Mouse (Mus musculus) activated CD4-positive, CD25-positive, alpha-beta regulatory T cell, adult 4 months (primary cell): ENCODE results near the gene Clec18a. TPM values are rescaled to one million over a fixed set of nuclear protein-coding genes. Genes with fewer than 3 reads are reported as not detected.
A peak's percentile ranks its signal among the peaks of the same experiment; 100 is the strongest.
"Not testable (repeated sequence)": the region's sequence is repeated elsewhere in the genome, so short reads cannot be mapped to it uniquely, and the experiment has no call there.

Source experiments
- ATAC-seq: one replicate; pipeline ENCODE4 v1.8.0; 2017
- polyA plus RNA-seq, 2 experiments: library from polyadenylated mRNA; unstranded; fragments of 100-300 nt; shearing (Covaris generic); gene quantifications; one replicate each; pipeline ENCODE4 v1.2.1; 2017

The Clec18a gene
- polyA plus RNA-seq, 2 experiments from 2014 or later, result not detected

- ATAC-seq, result peak; percentile 97
These were observed 36.0 kb downstream of the Clec18a start, which contains the start of gene Exosc6 for GRCm38 (mm10) chr8:111056158-111056663. Gene Exosc6, plus strand, starts transcription at chr8:111056339.

GRCm38 (mm10) chr8:111055661-111056060, 36.6 kb downstream of the Clec18a start:
- ATAC-seq, result peak; percentile 16

- ATAC-seq, result no peak
These were observed 37.1 kb downstream of the Clec18a start for GRCm38 (mm10) chr8:111055031-111055634.

- ATAC-seq, result no peak
These were observed 38.3 kb downstream of the Clec18a start for GRCm38 (mm10) chr8:111053827-111054518.

- no peak for ATAC-seq
These were observed 43.1 kb downstream of the Clec18a start for GRCm38 (mm10) chr8:111049106-111049505.

DNA sequence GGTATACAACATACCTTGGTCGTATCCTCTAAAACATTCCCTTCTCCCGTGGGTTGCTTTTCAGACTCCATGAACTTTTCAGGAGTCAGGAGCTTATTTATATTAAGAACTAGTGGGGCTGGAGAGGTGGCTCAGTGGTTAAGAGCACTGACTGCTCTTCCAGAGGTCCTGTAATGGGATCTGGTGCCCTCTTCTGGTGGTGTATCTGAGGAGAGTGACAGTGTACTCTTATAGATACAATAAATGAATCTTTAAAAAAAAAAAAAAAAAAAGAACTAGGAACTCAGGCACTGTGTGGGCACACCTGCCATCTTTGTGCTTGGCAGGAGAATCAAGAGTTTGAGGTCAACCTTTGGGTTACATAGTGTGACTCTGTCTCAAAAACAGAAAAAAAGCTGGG, 43.5 kb downstream of the Clec18a start:
- ATAC-seq, result no peak

DNA sequence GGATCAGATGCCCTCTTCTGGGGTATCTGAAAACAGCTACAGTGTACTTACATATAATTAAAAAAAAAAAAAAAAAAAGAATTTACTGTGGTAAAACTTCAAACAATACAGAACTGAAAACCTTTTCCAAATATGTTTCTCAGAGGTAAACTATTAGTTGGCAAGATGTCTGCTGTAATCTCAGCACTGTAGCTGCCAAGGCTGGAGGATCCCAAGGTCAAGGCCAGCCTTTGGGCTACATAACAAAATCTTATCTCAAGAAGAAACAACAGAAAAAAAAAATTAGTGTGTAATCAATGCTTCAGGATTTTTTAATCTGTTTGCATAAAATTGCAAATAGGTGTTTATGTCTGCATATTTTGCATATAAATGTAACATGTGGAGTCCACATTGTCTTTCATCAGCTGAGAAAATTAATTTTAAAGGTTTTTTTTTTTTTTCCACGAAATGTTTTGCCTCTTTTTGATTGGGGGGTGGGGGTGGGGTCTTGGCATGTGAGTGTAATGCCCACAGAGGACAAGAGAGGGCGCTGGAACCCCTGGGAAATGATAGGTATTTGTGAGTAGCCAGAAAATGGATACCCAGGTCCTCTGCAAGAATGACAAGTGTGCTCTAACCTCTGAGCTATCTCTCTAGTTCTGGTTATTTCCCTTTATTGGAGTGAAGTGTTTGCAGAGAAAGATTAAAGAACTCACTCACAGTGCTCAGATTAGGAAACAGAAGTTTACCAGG, 48.1 kb downstream of the Clec18a start:
- peak; percentile 32 for ATAC-seq

DNA sequence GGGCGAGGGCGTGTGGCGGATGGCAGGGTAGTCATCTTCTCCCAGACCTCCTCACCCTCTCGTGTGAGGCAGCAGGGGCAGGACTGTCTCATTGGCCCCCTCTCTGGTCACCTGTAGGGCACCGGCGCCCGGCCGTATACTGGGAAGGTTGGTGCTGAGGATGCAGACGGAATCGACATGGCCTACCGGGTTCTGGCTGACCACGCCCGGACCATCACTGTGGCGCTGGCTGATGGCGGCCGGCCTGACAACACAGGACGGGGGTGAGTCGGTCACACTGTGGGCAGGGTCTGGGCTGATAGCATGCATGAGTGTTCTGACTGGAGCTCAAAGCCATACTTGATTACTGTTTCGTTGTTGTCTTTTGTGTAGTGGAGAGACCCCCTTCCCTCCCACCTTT, 49.7 kb downstream of the Clec18a start:
- no peak for ATAC-seq

- ATAC-seq, result no peak
These were observed 55.6 kb downstream of the Clec18a start for GRCm38 (mm10) chr8:111036591-111036990.

DNA sequence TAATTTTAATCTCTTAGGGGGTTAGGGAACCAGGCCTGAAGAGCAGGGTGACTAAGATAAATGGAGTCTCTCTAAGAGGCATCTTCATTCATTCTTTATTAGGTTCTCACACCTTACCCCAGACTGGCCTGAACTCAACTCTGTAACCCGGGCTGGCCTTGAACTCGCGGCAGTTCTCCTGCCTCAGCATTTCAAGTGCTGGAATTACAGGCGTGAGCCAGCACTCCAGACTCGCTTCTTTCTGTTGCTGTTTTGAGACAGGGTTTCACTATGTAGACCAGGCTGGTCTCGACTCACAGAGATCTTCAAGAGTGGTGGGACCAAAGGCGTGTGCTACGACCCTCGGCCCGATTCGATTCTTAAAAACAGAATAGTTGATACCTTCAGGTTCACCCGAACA, 58.0 kb downstream of the Clec18a start:
- no peak for ATAC-seq

DNA sequence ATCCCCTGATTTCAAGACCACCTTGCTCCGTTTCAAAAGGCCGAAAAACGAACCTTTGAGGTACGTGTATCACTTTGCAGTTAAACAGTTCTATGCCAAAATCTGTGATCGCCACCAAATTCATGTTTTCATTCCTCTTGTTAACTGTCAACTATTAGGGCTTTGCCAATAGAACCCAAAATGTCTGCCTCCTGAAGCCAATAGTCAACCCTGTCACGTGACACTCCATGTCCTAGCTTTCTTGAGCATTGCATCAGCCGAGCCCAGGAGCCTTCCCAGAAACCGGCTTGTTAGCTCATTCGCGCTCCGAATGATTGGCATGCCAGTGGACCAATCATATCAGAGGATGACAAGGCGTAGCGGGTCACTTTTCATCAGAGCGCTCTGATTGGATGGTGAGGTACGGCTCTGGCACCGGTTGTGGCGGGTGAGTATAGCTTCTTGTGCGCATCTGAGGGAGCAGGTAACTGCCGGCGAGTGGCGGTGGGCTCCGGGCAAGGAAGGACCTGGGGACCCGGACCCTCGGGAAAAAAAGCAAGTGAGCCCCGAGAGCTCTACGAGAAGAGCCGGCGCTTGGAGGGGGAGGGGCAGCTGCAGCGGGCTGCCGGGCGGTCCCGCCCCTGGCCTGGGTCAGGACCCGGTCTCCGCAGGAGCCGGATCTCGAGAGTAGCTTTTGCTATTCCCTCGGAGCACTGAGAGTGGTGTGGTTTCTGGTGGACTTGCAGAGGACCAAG, 58.6 kb downstream of the Clec18a start:
- peak; percentile 96 for ATAC-seq

- no peak for ATAC-seq
These were observed 59.3 kb downstream of the Clec18a start, which contains the start of gene Aars for GRCm38 (mm10) chr8:111032916-111033315. Gene Aars, plus strand, starts transcription at chr8:111033144.

- no peak for ATAC-seq
These were observed 60.7 kb downstream of the Clec18a start, which contains the start of gene Ddx19b for GRCm38 (mm10) chr8:111031572-111031971. Gene Ddx19b, minus strand, starts transcription at chr8:111031751.

- peak; percentile 48 for ATAC-seq
These were observed 62.2 kb downstream of the Clec18a start for GRCm38 (mm10) chr8:111030045-111030444.

GRCm38 (mm10) chr8:111029589-111029988, 62.6 kb downstream of the Clec18a start:
- ATAC-seq, result peak; percentile 17

DNA sequence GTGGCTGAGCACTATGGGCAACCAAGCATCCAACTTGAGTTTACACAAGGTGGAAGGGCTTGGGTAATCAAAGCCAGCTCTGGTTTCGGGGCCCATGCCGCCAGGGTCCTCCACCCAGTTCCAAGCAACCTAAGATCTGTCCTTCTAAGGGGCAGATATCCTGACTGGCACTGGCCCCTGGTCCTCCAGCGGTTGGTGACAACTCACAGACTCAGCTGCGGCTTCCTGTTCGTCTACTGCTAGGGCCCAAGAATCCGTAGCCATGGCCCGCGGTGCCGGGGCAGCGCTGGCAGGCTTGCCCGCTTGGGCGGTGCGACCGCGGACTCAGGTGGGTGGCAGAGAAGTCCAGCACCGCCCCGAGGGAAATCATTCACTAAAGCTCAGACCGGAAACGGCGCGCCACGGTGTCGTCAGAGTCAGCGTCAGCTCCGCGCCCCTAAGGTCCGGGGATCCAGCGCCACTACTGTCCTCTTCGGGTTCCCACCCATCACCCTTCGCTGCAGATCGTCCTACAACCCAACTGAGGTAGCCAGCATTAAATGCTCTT, 64.8 kb downstream of the Clec18a start:
- peak; percentile 71 for ATAC-seq

- ATAC-seq, result not testable (repeated sequence)
These were observed 65.6 kb downstream of the Clec18a start for GRCm38 (mm10) chr8:111026609-111027008.

DNA sequence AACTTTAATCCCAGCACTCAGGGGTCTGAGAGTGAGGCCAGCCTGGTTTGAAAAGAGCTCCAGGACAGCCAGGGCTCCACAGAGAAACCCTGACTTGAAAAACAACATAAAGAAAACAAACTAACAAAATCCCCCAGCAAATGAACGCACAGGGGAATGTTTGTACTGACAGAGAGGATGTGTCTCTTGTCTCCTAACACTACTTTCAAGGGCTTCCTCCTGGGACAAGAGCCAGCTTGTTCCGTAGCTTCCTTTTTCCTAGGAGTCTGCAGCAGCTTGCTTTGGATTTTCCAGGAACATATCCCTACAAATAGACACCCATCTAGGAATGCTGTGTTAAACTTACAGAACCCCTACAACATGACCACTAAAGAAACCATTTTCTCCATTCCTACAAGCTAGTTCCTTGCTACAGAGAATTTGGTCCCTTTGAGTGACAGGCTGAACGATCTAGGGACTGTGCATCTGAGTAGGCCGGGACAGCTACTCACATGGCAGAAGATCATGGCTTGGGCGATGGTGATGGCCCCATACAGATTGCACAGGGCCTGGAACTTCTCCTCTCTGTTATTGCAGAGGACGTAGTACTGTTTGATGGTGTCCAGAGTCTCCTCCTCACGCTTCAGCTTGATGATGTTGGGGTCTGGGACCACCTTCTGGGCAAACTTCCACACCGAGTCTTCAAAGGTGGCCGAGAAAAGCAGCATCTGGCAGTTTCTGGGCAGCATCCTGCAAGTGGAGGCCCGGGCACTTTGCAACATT, 81.8 kb downstream of the Clec18a start:
- ATAC-seq, result not testable (repeated sequence)
